Mouse (Mus musculus): ENCODE measurements at regions not wholly inside any gene's neighbourhood (a gene's known extent, or its start where the extent isn't known, plus 50 kb on each side); places are given as distances from the start of the nearest gene placed in this dataset.
A peak's percentile ranks its signal among the peaks of the same experiment; 100 is the strongest.

- no peak for TF ChIP-seq CTCF (IDR thresholded peaks at IDR 0.05; ENCODE audit: low read depth)
- WGBS = 79% methylated on average over 2 of the region's 2 CpGs
- DNase-seq (no peak), ATAC-seq (ENCODE audit: insufficient read depth) (no peak)
- Histone ChIP-seq H3K36me3 (ENCODE audit: insufficient read depth) (no peaks in the 10 kb centered on the region), H3K27ac (ENCODE audit: low read depth) (no peak overlapping the region), H3K9me3 (ENCODE audit: low read depth, low read length) (no peaks in the 10 kb centered on the region), H3K4me2 (no peak overlapping the region), H3K4me3 (ENCODE audit: low read depth, low read length) (no peak overlapping the region), H3K4me1 (ENCODE audit: insufficient read depth) (no peaks in the 10 kb centered on the region), H3K9ac (no peak overlapping the region), H3K27me3 (ENCODE audit: insufficient read depth, low read length) (no peaks in the 10 kb centered on the region)
These were observed 181.2 kb upstream of the Chrm2 start for GRCm38 (mm10) chr6:36206666-36207065.

GRCm38 (mm10) chr6:36221308-36221707 is 166.6 kb upstream of the Chrm2 start:
- Histone ChIP-seq H3K27ac (ENCODE audit: low read depth) (no peak overlapping the region), H3K4me2 (no peak overlapping the region), H3K9ac (no peak overlapping the region), H3K27me3 (ENCODE audit: insufficient read depth, low read length) (no peaks in the 10 kb centered on the region), H3K4me1 (ENCODE audit: insufficient read depth) (no peaks in the 10 kb centered on the region), H3K36me3 (ENCODE audit: insufficient read depth) (no peaks in the 10 kb centered on the region), H3K4me3 (ENCODE audit: low read depth, low read length) (no peak overlapping the region), H3K9me3 (ENCODE audit: low read depth, low read length) (no peaks in the 10 kb centered on the region)
- 50% methylated on average over 4 of the region's 4 CpGs for WGBS
- DNase-seq = peak; percentile 7
- no peak for TF ChIP-seq CTCF (IDR thresholded peaks at IDR 0.05; ENCODE audit: low read depth)
- ATAC-seq (ENCODE audit: insufficient read depth) = no peak

DNA sequence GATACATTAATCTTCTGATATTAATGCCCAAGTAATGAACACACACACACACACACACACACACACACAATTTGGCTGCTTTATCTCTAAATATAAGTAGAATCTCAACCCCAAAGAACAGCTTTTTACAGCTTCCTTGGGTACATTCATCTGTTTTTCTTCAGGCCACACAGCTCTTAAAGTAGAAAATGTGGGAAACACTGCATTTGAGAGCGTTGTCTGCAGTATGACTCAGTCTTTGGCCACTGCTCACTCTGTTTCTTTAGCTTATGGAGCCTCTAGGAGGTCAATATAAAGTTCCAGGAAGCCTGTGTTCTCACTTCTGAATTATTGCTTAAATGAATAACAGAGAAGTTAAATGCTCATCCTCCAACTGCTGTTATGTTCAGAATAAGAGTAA is 153.4 kb upstream of the Chrm2 start:
- no peaks in the 10 kb centered on the region for H3K27me3 ChIP-seq (ENCODE audit: insufficient read depth, low read length)
- no peak overlapping the region for H3K4me2 ChIP-seq
- no peaks in the 10 kb centered on the region for H3K36me3 ChIP-seq (ENCODE audit: insufficient read depth)
- no peak overlapping the region for H3K4me3 ChIP-seq (ENCODE audit: low read depth, low read length)
- H3K9ac ChIP-seq = no peak overlapping the region
- no peaks in the 10 kb centered on the region for H3K9me3 ChIP-seq (ENCODE audit: low read depth, low read length)
- no peak for TF ChIP-seq CTCF (IDR thresholded peaks at IDR 0.05; ENCODE audit: low read depth)
- DNase-seq (no peak), ATAC-seq (ENCODE audit: insufficient read depth) (no peak)
- no peak overlapping the region for H3K27ac ChIP-seq (ENCODE audit: low read depth)
- 59% methylated on average over 1 of the region's 1 CpGs for WGBS
- no peaks in the 10 kb centered on the region for H3K4me1 ChIP-seq (ENCODE audit: insufficient read depth)

DNA sequence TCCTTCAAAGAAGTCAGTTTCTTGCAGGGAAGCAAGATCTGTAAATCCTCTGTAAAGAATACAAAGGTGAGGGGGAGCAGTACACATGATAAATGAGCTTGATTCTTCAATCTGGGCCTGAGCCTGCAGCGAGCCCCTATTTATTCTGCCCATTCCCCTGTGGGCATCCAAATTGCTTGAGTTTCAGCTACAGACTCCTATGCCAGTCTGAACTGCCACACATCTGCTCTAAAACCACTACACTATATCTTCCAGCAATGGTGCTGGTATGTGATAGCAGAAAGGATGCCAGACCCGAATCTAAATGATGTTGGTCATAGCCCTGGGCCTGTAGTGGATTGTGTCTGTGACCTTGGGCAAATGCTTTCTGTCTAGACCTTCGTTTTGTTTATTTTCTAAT is 140.9 kb upstream of the Chrm2 start:
- H3K27me3 ChIP-seq (ENCODE audit: insufficient read depth, low read length) = no peaks in the 10 kb centered on the region
- TF ChIP-seq CTCF (IDR thresholded peaks at IDR 0.05; ENCODE audit: low read depth) = no peak
- 31% methylated on average over 3 of the region's 3 CpGs for WGBS
- H3K27ac ChIP-seq (ENCODE audit: low read depth) = no peak overlapping the region
- no peak overlapping the region for H3K9ac ChIP-seq
- no peaks in the 10 kb centered on the region for H3K9me3 ChIP-seq (ENCODE audit: low read depth, low read length)
- no peaks in the 10 kb centered on the region for H3K36me3 ChIP-seq (ENCODE audit: insufficient read depth)
- H3K4me2 ChIP-seq = no peak overlapping the region
- no peak for ATAC-seq (ENCODE audit: insufficient read depth)
- H3K4me1 ChIP-seq (ENCODE audit: insufficient read depth) = no peaks in the 10 kb centered on the region
- no peak overlapping the region for H3K4me3 ChIP-seq (ENCODE audit: low read depth, low read length)
- no peak for DNase-seq

- ATAC-seq (ENCODE audit: insufficient read depth) (no peak), DNase-seq (no peak)
- 91% methylated on average over 1 of the region's 1 CpGs for WGBS
- Histone ChIP-seq H3K4me1 (ENCODE audit: insufficient read depth) (no peaks in the 10 kb centered on the region), H3K27ac (ENCODE audit: low read depth) (no peak overlapping the region), H3K4me2 (no peak overlapping the region), H3K9ac (no peak overlapping the region), H3K4me3 (ENCODE audit: low read depth, low read length) (no peak overlapping the region), H3K36me3 (ENCODE audit: insufficient read depth) (no peaks in the 10 kb centered on the region), H3K9me3 (ENCODE audit: low read depth, low read length) (no peaks in the 10 kb centered on the region), H3K27me3 (ENCODE audit: insufficient read depth, low read length) (no peaks in the 10 kb centered on the region)
- no peak for TF ChIP-seq CTCF (IDR thresholded peaks at IDR 0.05; ENCODE audit: low read depth)
These were observed 139.7 kb upstream of the Chrm2 start for GRCm38 (mm10) chr6:36248219-36248618.

DNA sequence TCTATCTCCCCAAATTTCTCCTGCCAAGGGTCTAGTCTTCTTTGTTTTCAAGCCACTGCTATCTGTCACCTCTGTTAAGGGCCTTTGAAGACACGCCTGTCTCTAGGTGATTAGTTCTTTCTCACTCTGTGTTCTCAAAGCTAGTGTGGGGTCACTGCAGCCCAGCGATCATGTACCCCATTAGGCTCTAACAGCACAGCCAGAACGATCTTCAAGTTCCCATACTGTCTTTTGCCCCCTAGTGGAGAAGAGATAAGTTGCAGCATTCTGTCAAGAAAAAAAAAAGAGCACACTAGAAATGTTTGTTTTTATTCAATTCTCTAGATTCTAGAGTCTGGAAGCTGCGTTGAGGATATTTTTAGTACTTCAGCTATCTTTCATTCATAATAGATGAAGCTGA is 138.8 kb upstream of the Chrm2 start:
- DNase-seq (peak; percentile 78), ATAC-seq (ENCODE audit: insufficient read depth) (no peak)
- no peaks in the 10 kb centered on the region for H3K9me3 ChIP-seq (ENCODE audit: low read depth, low read length)
- H3K4me3 ChIP-seq (ENCODE audit: low read depth, low read length) = no peak overlapping the region
- H3K36me3 ChIP-seq (ENCODE audit: insufficient read depth) = no peaks in the 10 kb centered on the region
- no peak overlapping the region for H3K27ac ChIP-seq (ENCODE audit: low read depth)
- peak; percentile 74 for TF ChIP-seq CTCF (IDR thresholded peaks at IDR 0.05; ENCODE audit: low read depth)
- no peak overlapping the region for H3K4me2 ChIP-seq
- H3K27me3 ChIP-seq (ENCODE audit: insufficient read depth, low read length) = no peaks in the 10 kb centered on the region
- no peak overlapping the region for H3K9ac ChIP-seq
- WGBS = 21% methylated on average over 4 of the region's 4 CpGs
- H3K4me1 ChIP-seq (ENCODE audit: insufficient read depth) = no peaks in the 10 kb centered on the region

GRCm38 (mm10) chr6:36266717-36267402 is 121.0 kb upstream of the Chrm2 start:
- no peaks in the 10 kb centered on the region for H3K4me1 ChIP-seq (ENCODE audit: insufficient read depth)
- H3K9me3 ChIP-seq (ENCODE audit: low read depth, low read length) = no peaks in the 10 kb centered on the region
- H3K27me3 ChIP-seq (ENCODE audit: insufficient read depth, low read length) = no peaks in the 10 kb centered on the region
- no peak for TF ChIP-seq CTCF (IDR thresholded peaks at IDR 0.05; ENCODE audit: low read depth)
- DNase-seq (no peak), ATAC-seq (ENCODE audit: insufficient read depth) (no peak)
- WGBS = 64% methylated on average over 10 of the region's 10 CpGs
- H3K36me3 ChIP-seq (ENCODE audit: insufficient read depth) = no peaks in the 10 kb centered on the region
- no peak overlapping the region for H3K27ac ChIP-seq (ENCODE audit: low read depth)
- H3K4me2 ChIP-seq = no peak overlapping the region
- no peak overlapping the region for H3K9ac ChIP-seq
- H3K4me3 ChIP-seq (ENCODE audit: low read depth, low read length) = no peak overlapping the region

Data from lung, embryonic 14.5 days (tissue).